Mouse (Mus musculus) liver, embryonic 16.5 days (tissue): ENCODE data around the gene Muc4. TPM values are rescaled to one million over a fixed set of nuclear protein-coding genes. Genes with fewer than 3 reads are reported as not detected.

Source experiments
- ATAC-seq: fragments of 200-750 bp; cut with Nextera tagmentation; 2 replicates; pipeline ENCODE4 v1.8.0; 2017; ENCODE audit warnings: low read depth, mild to moderate bottlenecking, moderate number of reproducible peaks, moderate library complexity
- H3K27ac ChIP-seq: fragments of 300-500 bp; sonication (generic); 2 replicates; pipeline ENCODE4 v1.5.1; 2014; ENCODE audit warnings: mild to moderate bottlenecking, low read length
- H3K27me3 ChIP-seq: fragments of 300-500 bp; sonication (generic); 2 replicates; pipeline ENCODE4 v1.6.1; 2014; ENCODE audit warnings: low read depth, low read length, mixed read lengths; ENCODE audit not compliant: control insufficient read depth, insufficient read depth
- H3K36me3 ChIP-seq: fragments of 300-500 bp; sonication (generic); 2 replicates; pipeline ENCODE4 v1.6.1; 2014; ENCODE audit warnings: mild to moderate bottlenecking; ENCODE audit not compliant: control insufficient read depth, insufficient read depth
- H3K4me1 ChIP-seq: fragments of 300-500 bp; sonication (generic); 2 replicates; pipeline ENCODE4 v1.6.1; 2014; ENCODE audit warnings: low read depth, low read length, mixed read lengths; ENCODE audit not compliant: control insufficient read depth
- H3K4me2 ChIP-seq: fragments of 300-500 bp; sonication (generic); 2 replicates; pipeline ENCODE4 v1.6.1; 2014; ENCODE audit warnings: low read depth, low read length, mixed read lengths
- H3K4me3 ChIP-seq: fragments of 300-500 bp; sonication (generic); 2 replicates; pipeline ENCODE4 v1.5.1; 2014; ENCODE audit warnings: low read depth, mild to moderate bottlenecking, low read length
- H3K9ac ChIP-seq: fragments of 300-500 bp; sonication (generic); 2 replicates; pipeline ENCODE4 v1.6.1; 2014; ENCODE audit warnings: low read depth, low read length
- H3K9me3 ChIP-seq: fragments of 300-500 bp; sonication (generic); replicated peaks from 2 replicates; pipeline ENCODE4 v1.6.1; 2016; ENCODE audit warnings: low read length; ENCODE audit not compliant: control insufficient read depth
- WGBS: fragments of 180-500 bp; shearing (Covaris S2); extraction: QIAGEN DNeasy Blood & Tissue Kit; methylation state at CpG from one replicate; pipeline ENCODE4 v1.1.7; 2014; ENCODE audit not compliant: insufficient replicate concordance; 5-methylcytosine and 5-hydroxymethylcytosine counted together
- polyA plus RNA-seq: library from polyadenylated mRNA; unstranded; fragments of >200 nt; fragmentation: Nextera tagmentation; extraction: Ambion mirVana; gene quantifications from 2 replicates; pipeline ENCODE4 v1.2.1, GENCODE M21; 2015

The Muc4 gene
- polyA plus RNA-seq, 1 experiment from 2014 or later: 0.70 TPM

DNA sequence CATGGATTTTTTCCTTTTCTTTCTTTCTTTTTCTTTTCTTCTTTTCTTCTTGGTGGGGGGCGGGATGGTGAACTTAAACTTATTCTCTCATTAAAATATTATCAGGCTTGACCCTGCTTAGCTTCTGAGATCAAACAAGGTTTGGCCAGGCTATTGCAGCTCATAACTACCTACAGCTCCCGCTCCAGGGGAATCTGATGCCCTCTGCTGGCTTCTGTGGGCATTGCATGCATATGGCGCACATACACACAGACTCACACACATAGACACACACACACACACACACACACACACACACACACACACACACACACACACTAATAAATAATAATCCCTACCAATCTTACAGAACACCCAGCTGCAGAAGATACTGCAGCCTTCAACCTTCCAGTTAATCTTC, 30.1 kb upstream of the Muc4 start:
- no peak overlapping the region for H3K4me3 ChIP-seq
- no peak for ATAC-seq
- no peak overlapping the region for H3K27ac ChIP-seq
- H3K36me3 ChIP-seq: no peaks in the 10 kb centered on the region
- no peaks in the 10 kb centered on the region for H3K27me3 ChIP-seq
- H3K4me1 ChIP-seq: peaks cover 6% of the 10 kb centered on the region
- WGBS: 93% methylated on average over 3 of the region's 3 CpGs
- H3K9ac ChIP-seq: no peak overlapping the region
- no peaks in the 10 kb centered on the region for H3K9me3 ChIP-seq
- H3K4me2 ChIP-seq: no peak overlapping the region

DNA sequence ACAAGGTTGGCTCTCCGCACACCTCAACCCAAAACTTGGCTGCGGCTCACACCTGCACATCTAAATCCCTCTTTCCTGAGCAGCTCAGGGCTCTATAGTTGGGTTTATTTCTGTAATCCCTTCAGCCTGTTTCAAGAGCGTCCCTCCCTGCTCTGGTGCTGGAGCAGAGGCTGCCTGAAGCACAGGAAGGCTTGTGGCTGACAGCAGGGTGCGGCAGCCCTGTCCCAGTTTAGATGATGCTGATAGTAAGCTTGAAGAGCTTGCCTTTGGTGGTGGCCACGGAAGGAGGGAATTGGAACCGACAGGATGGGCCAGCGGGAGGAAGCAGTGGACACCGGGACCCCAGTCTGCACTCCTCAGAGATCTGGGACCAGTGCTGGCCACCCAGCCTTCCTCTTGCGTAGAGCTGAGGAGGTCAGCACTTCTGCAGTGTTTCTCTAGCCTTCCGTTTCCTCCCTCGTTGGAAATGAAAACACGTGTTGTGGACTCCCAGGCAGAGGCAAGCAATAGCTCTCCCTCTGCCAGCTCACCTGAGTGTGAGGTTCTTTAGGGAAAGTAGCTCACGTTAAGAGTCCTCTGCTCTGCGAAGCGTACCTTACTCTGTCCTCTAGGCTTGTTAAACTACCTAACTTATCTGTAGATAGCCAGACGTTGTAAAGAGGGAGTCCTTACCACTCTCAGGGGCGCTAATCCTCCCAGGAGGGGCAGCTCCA, 28.4 kb upstream of the Muc4 start:
- Histone ChIP-seq H3K27me3 (no peaks in the 10 kb centered on the region), H3K4me2 (no peak overlapping the region)

DNA sequence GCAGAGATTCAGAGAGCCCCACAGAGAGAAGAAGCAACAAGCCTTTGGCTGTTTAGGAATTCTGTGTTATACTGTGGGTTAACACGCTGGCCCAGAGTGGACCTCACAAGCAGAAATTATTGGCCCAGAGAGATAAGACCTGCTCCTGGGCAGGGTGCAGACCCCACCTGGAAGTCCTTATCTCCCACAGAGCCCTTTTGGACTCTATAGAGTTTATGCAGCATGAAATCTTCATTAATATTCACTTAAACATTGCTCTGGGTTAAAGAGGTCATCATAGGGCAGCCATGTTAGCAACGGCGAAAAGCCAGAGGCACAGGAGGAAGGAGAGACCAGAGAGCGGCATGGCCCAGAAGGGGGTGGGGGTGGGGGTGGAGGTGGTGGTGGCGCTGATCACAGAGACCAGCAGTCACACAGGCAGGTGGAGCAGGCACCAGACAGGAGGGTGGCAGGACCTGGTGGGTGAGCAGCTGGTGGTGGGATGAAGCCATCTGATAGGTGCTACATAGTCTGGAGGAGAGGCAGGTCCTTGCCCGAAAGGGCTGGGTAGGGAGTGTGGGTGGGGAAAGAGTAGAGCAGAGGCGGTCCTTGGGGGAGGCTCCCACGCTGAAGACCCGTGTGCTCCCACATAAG, 27.7 kb upstream of the Muc4 start:
- peaks cover 6% of the 10 kb centered on the region for H3K4me1 ChIP-seq
- no peak overlapping the region for H3K27ac ChIP-seq
- H3K9ac ChIP-seq: no peak overlapping the region
- H3K4me2 ChIP-seq: no peak overlapping the region
- ATAC-seq: no peak
- no peaks in the 10 kb centered on the region for H3K9me3 ChIP-seq
- H3K4me3 ChIP-seq: no peak overlapping the region
- H3K27me3 ChIP-seq: no peaks in the 10 kb centered on the region
- 38% methylated on average over 9 of the region's 9 CpGs for WGBS
- H3K36me3 ChIP-seq: no peaks in the 10 kb centered on the region

More for the DNA sequence above, 28.4 kb upstream of the Muc4 start:
- Histone ChIP-seq H3K36me3 (no peaks in the 10 kb centered on the region), H3K4me3 (no peak overlapping the region), H3K9me3 (no peaks in the 10 kb centered on the region), H3K4me1 (peaks cover 6% of the 10 kb centered on the region), H3K9ac (no peak overlapping the region), H3K27ac (no peak overlapping the region)
- no peak for ATAC-seq
- WGBS: 24% methylated on average over 17 of the region's 17 CpGs

DNA sequence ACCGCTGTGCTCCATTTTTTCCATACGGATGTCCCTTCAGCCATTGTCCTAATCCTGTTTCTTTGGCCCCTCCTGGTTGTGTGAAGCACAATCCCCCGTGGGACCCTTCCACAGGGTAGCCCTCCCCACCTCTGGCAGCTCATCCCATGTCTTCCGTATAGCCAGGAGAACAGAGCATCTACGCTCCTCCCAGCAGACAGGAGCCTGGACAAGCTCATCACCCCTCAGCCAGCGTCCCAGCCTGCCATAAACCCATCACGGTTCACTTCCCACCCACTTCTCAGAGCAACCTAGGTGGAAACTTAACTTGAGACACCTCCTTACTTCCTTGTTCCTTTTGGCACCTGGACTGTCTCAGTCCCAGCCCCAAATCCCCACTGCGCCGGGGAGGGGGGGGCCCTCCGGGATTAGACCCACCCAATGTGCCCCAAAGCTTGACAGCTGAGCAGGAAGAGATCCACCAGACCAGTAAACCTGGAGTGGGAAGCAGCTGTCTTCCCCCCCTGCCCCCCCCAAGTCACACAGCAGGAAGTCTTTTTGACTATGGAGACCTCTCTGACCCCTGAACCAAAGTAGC, 27.1 kb upstream of the Muc4 start:
- ATAC-seq: no peak

DNA sequence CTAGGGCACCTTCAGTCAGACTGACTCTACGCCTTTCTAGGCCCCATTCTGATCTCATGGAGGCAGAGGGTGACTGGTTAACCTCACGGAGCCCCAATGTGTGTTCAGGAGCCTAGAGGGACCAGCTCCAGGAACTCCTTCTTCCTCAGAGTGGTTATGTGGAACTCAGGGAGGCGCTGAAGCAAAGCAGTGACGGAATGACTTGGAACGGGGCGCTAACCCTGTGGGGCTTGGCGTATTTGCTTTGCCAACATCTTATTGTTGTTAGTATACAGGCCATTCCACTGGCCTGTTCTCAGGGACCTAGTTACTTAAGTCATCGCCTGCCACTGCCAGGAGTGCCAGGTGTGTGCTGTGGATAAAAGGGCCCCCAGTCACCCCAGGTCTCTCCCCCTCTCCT, 26.6 kb upstream of the Muc4 start:
- Histone ChIP-seq H3K9ac (no peak overlapping the region), H3K27me3 (no peaks in the 10 kb centered on the region), H3K9me3 (no peaks in the 10 kb centered on the region), H3K27ac (no peak overlapping the region), H3K4me3 (no peak overlapping the region), H3K36me3 (no peaks in the 10 kb centered on the region), H3K4me1 (peaks cover 6% of the 10 kb centered on the region), H3K4me2 (no peak overlapping the region)
- no peak for ATAC-seq
- WGBS: 80% methylated on average over 8 of the region's 8 CpGs

More for the DNA sequence above, 27.1 kb upstream of the Muc4 start:
- no peak overlapping the region for H3K4me3 ChIP-seq
- no peak overlapping the region for H3K4me2 ChIP-seq
- WGBS: 67% methylated on average over 10 of the region's 10 CpGs
- no peaks in the 10 kb centered on the region for H3K27me3 ChIP-seq
- H3K9ac ChIP-seq: no peak overlapping the region
- no peak overlapping the region for H3K27ac ChIP-seq
- peaks cover 6% of the 10 kb centered on the region for H3K4me1 ChIP-seq
- no peaks in the 10 kb centered on the region for H3K36me3 ChIP-seq
- no peaks in the 10 kb centered on the region for H3K9me3 ChIP-seq

DNA sequence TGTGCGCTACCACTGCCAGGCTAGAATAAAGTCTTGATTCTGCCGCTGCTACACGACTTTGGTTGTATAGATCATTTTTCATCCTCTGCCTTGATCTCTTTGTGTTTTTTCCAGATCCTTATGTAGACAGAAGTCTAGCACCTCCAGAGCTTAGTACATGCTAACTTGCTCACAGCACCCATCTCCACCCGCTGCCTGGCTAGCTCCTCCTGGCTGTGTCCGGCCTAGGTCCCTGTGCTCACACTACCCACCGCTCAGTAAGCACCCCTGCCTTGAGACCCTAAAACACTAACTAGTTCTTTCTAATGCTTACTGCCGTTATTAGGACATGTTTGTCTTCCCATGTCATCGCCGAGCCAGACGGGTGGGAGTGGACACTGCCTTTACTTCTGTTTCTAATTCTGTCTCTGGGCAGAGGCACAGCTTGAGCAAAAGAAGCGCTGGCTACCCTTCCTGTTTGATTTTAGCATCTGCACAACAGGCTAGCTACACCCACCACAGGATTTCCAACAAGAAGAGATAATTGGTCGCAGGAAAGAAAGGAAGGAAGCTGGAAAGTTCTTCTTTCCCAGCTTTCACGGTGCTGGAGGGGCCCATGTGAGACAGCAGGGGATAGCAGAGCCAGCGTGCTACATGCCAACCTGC, 25.1 kb upstream of the Muc4 start:
- 48% methylated on average over 14 of the region's 14 CpGs for WGBS
- no peaks in the 10 kb centered on the region for H3K27me3 ChIP-seq
- ATAC-seq: no peak
- H3K4me2 ChIP-seq: no peak overlapping the region
- no peak overlapping the region for H3K4me3 ChIP-seq
- no peak overlapping the region for H3K9ac ChIP-seq
- no peaks in the 10 kb centered on the region for H3K36me3 ChIP-seq
- H3K4me1 ChIP-seq: peaks cover 6% of the 10 kb centered on the region
- no peak overlapping the region for H3K27ac ChIP-seq
- H3K9me3 ChIP-seq: no peaks in the 10 kb centered on the region

DNA sequence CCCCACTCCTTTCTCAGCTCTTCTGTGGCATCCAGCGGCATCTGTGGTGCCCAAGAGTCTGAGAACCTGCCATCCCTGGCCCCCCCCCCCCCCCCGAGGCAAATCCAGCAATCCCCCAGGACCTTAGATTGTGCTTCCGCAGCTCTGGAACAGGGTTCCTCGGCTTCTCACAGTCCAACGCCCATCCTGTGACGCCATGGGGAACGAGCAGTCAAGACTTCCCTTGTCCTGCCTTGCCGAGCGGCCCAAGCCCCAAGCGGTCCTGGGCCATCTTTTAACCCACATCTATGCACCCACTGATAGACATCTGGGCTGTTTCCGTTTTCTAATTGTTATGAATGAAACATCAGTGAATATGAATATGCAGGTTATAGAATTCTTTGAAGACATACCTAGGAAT, 23.5 kb upstream of the Muc4 start:
- Histone ChIP-seq H3K27ac (no peak overlapping the region), H3K9ac (no peak overlapping the region), H3K4me3 (no peak overlapping the region), H3K9me3 (no peaks in the 10 kb centered on the region), H3K36me3 (no peaks in the 10 kb centered on the region), H3K4me2 (no peak overlapping the region), H3K4me1 (peaks cover 6% of the 10 kb centered on the region), H3K27me3 (no peaks in the 10 kb centered on the region)
- 76% methylated on average over 11 of the region's 11 CpGs for WGBS
- no peak for ATAC-seq

DNA sequence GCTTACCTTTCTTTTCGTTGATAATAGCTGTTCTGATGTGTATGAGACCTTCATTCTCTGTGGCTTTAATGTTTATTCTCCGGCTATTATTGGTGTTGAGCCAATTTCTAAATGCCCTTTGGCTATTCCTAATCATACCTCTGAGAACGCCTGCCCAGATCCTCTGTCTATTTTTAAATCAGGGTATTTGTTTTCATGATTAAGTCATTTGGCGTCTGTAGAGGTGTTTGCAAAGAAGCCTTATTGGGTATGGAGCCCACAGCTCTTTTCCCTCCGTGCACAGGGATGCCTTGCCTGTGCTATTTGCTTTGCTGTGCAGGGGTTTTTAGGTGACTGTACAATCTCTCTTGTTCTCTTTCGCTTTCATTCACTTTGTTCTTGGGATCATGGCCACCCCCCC, 22.1 kb upstream of the Muc4 start:
- H3K36me3 ChIP-seq: no peaks in the 10 kb centered on the region
- H3K9ac ChIP-seq: no peak overlapping the region
- WGBS: 62% methylated on average over 6 of the region's 6 CpGs
- H3K4me3 ChIP-seq: no peak overlapping the region
- H3K9me3 ChIP-seq: no peaks in the 10 kb centered on the region
- H3K4me1 ChIP-seq: no peaks in the 10 kb centered on the region; the same call in 1 of the 2 replicates
- no peak overlapping the region for H3K27ac ChIP-seq
- H3K27me3 ChIP-seq: no peaks in the 10 kb centered on the region
- no peak for ATAC-seq
- no peak overlapping the region for H3K4me2 ChIP-seq

DNA sequence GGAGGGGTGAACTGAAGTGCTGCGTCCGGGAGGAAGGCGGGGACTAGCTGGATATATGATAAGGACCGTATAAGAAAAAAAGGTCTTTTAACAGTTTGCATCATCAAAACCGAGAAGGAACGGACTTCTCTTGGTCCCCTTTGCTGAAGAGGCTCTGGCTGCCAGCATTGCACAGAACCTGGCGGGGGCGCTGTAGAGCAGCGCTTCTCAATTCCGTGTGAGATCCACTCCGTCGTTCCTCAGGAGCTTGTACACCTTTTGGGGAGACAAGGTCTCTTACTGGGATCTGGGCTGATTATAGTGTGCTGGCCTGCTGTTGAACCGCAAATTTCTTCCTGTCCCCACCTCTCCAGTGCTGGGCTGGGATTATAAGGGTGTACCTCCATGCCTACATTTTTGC, 20.3 kb upstream of the Muc4 start:
- Histone ChIP-seq H3K36me3 (no peaks in the 10 kb centered on the region), H3K27ac (no peak overlapping the region), H3K9me3 (no peaks in the 10 kb centered on the region), H3K4me1 (no peaks in the 10 kb centered on the region; the same call in 1 of the 2 replicates), H3K9ac (no peak overlapping the region), H3K27me3 (no peaks in the 10 kb centered on the region), H3K4me2 (peak overlapping the region; percentile 34; the same call in 1 of the 2 replicates), H3K4me3 (no peak overlapping the region)
- 17% methylated on average over 13 of the region's 13 CpGs for WGBS
- no peak for ATAC-seq
